Mouse (Mus musculus): ENCODE data around the gene Dnajb3. TPM values are rescaled to one million over a fixed set of nuclear protein-coding genes. Genes with fewer than 3 reads are reported as not detected.

The Dnajb3 gene
- polyA plus RNA-seq, 1 experiment, result 1.3 TPM

- WGBS, result 77% methylated on average over 5 of the region's 5 CpGs
- TF ChIP-seq POLR2A (IDR thresholded peaks at IDR 0.05; ENCODE audit: borderline replicate concordance, extremely low read depth, low read depth, low read length), result no peak
- TF ChIP-seq CTCF (IDR thresholded peaks at IDR 0.05; ENCODE audit: insufficient read depth, low read length), result no peak
Measured at GRCm38 (mm10) chr1:88165711-88166110, 39.9 kb downstream of the Dnajb3 start, which contains the start of gene Ugt1a5. Gene Ugt1a5 (plus strand): TSS chr1:88166012.

GRCm38 (mm10) chr1:88158430-88158829, 47.2 kb downstream of the Dnajb3 start:
- WGBS, result 55% methylated on average over 2 of the region's 2 CpGs
- Histone ChIP-seq H3K4me1 (ENCODE audit: control insufficient read depth, insufficient read depth, low read length) (peaks cover 2% of the 10 kb centered on the region; the same call in 1 of the 2 replicates), H3K4me3 (replicated peaks; ENCODE audit: extremely low read depth, low read depth, low read length) (no peak overlapping the region)
- no peak for TF ChIP-seq CTCF (IDR thresholded peaks at IDR 0.05; ENCODE audit: insufficient read depth, low read length)
- no peak for TF ChIP-seq POLR2A (IDR thresholded peaks at IDR 0.05; ENCODE audit: borderline replicate concordance, extremely low read depth, low read depth, low read length)
- no peak for DNase-seq

More at GRCm38 (mm10) chr1:88165711-88166110, 39.9 kb downstream of the Dnajb3 start, which contains the start of gene Ugt1a5:
- Histone ChIP-seq H3K4me1 (ENCODE audit: control insufficient read depth, insufficient read depth, low read length) (peaks cover 2% of the 10 kb centered on the region; the same call in 1 of the 2 replicates), H3K4me3 (replicated peaks; ENCODE audit: extremely low read depth, low read depth, low read length) (no peak within 1 kb of the TSS)
- no peak for DNase-seq

Other genes starting within 250 kb of the Dnajb3 start
- gene Usp40, start 197.2 kb downstream of the Dnajb3 start, polyA plus RNA-seq (2012; rRNA removed), result 6.3 and 9.9 TPM in 2 replicates
- not detected in 2 replicates for gene Ugt1a10, start 150.4 kb downstream of the Dnajb3 start, polyA plus RNA-seq (2012; rRNA removed)
- 0.09 TPM in 1 of 2 replicates, not detected in the other for gene Ugt1a9, start 135.0 kb downstream of the Dnajb3 start, polyA plus RNA-seq (2012; rRNA removed)
- not detected in 2 replicates for gene Ugt1a8, start 118.0 kb downstream of the Dnajb3 start, polyA plus RNA-seq (2012; rRNA removed)
- 4.8 and 6.1 TPM in 2 replicates for gene Ugt1a7c, start 110.7 kb downstream of the Dnajb3 start, polyA plus RNA-seq (2012; rRNA removed)
- 2.4 and 2.9 TPM in 2 replicates for gene Ugt1a6b, start 102.5 kb downstream of the Dnajb3 start, polyA plus RNA-seq (2012; rRNA removed)
- gene Ugt1a6a, start 71.0 kb downstream of the Dnajb3 start, polyA plus RNA-seq (2012; rRNA removed), result 34.5 and 45.3 TPM in 2 replicates
- gene Ugt1a5, start 39.8 kb downstream of the Dnajb3 start, polyA plus RNA-seq (2012; rRNA removed), result 0.06 and 0.36 TPM in 2 replicates
- 0.11 and 0.12 TPM in 2 replicates for gene Ugt1a2, start 5.2 kb downstream of the Dnajb3 start, polyA plus RNA-seq (2012; rRNA removed)
- 0.11 and 1.3 TPM in 2 replicates for gene Ugt1a1, start 6.2 kb upstream of the Dnajb3 start, polyA plus RNA-seq (2012; rRNA removed)
- 0.17 and 0.20 TPM in 2 replicates for gene Mroh2a, start 21.2 kb upstream of the Dnajb3 start, polyA plus RNA-seq (2012; rRNA removed)
- gene Hjurp, start 71.9 kb upstream of the Dnajb3 start, polyA plus RNA-seq (2012; rRNA removed), result 29.4 and 32.1 TPM in 2 replicates
- not detected in 2 replicates for gene Trpm8, start 71.9 kb upstream of the Dnajb3 start, polyA plus RNA-seq (2012; rRNA removed)
- gene Spp2, start 201.2 kb upstream of the Dnajb3 start, polyA plus RNA-seq (2012; rRNA removed), result 0.18 TPM in 1 of 2 replicates, not detected in the other

All from lung, adult 2 months (tissue).